Mouse (Mus musculus): ENCODE measurements around the gene Steap3. TPM values are rescaled to one million over a fixed set of nuclear protein-coding genes. Genes with fewer than 3 reads are reported as not detected.
A peak's percentile ranks its signal among the peaks of the same experiment; 100 is the strongest.
"Not testable (repeated sequence)": the region's sequence is repeated elsewhere in the genome, so short reads cannot be mapped to it uniquely, and the experiment has no call there.

Gene Steap3
- polyA plus RNA-seq, 1 experiment = 42.7 TPM

- H3K79me2 ChIP-seq (ENCODE audit: control insufficient read depth, insufficient read depth) = no peaks in the 10 kb centered on the region
- H3K36me3 ChIP-seq (ENCODE audit: control insufficient read depth, insufficient read depth) = no peaks in the 10 kb centered on the region
- H3K4me3 ChIP-seq (ENCODE audit: insufficient read depth, poor library complexity, severe bottlenecking) = no peak overlapping the region
- H3ac ChIP-seq (ENCODE audit: control insufficient read depth, insufficient read length, low read depth) = no peak overlapping the region
- no peak for TF ChIP-seq MAX (IDR thresholded peaks at IDR 0.05)
- no peak for TF ChIP-seq USF1 (IDR thresholded peaks at IDR 0.05; ENCODE audit: low read depth)
- no peak for TF ChIP-seq FOSL1 (IDR thresholded peaks at IDR 0.05; ENCODE audit: insufficient read depth, low read length, poor library complexity, severe bottlenecking)
- no peak for TF ChIP-seq CEBPB (IDR thresholded peaks at IDR 0.05; ENCODE audit: low read depth)
- no peak for TF ChIP-seq CTCF (IDR thresholded peaks at IDR 0.05; ENCODE audit: control insufficient read depth, insufficient read depth, insufficient read length)
- TF ChIP-seq MYOD1 (IDR thresholded peaks at IDR 0.05; ENCODE audit: control insufficient read depth, insufficient read length, low read depth) = no peak
- TF ChIP-seq MYOG (IDR thresholded peaks at IDR 0.05; ENCODE audit: control insufficient read depth, extremely low read depth, insufficient read length) = no peak
- H3K79me3 ChIP-seq (ENCODE audit: low read depth) = no peaks in the 10 kb centered on the region
- H3K27me3 ChIP-seq (ENCODE audit: control insufficient read depth, insufficient read depth, insufficient read length) = no peaks in the 10 kb centered on the region
Observed at GRCm38 (mm10) chr1:120291709-120292108, 19.2 kb upstream of the Steap3 start.

DNA sequence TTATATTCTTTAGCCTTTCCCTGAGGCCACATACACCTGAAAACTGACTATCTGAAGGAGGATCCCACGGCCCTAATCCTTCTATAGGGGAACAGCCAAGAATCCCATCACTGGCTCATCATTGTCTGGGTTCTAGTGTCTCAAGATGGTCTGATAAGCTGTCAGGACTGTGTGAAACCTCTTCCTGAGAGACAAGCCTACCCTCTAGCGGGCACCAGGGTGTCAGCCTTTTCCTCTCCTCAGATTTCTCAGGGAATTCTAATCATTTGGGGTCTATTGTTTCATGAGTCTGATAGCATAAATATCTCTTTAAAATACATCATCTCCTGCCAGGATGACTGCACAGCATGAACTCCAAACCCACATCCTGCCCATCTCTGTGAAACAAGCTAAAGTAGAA lies 17.3 kb upstream of the Steap3 start:
- no peaks in the 10 kb centered on the region for H3K36me3 ChIP-seq (ENCODE audit: control insufficient read depth, insufficient read depth)
- TF ChIP-seq CEBPB (IDR thresholded peaks at IDR 0.05; ENCODE audit: low read depth) (no peak), CTCF (IDR thresholded peaks at IDR 0.05; ENCODE audit: control insufficient read depth, insufficient read depth, insufficient read length) (peak; percentile 52), MAX (IDR thresholded peaks at IDR 0.05) (no peak)
- H3K79me3 ChIP-seq (ENCODE audit: low read depth) = no peaks in the 10 kb centered on the region
- H3K79me2 ChIP-seq (ENCODE audit: control insufficient read depth, insufficient read depth) = no peaks in the 10 kb centered on the region
- H3K4me3 ChIP-seq (ENCODE audit: insufficient read depth, poor library complexity, severe bottlenecking) = no peak overlapping the region
- H3ac ChIP-seq (ENCODE audit: control insufficient read depth, insufficient read length, low read depth) = no peak overlapping the region
- no peaks in the 10 kb centered on the region for H3K27me3 ChIP-seq (ENCODE audit: control insufficient read depth, insufficient read depth, insufficient read length)

DNA sequence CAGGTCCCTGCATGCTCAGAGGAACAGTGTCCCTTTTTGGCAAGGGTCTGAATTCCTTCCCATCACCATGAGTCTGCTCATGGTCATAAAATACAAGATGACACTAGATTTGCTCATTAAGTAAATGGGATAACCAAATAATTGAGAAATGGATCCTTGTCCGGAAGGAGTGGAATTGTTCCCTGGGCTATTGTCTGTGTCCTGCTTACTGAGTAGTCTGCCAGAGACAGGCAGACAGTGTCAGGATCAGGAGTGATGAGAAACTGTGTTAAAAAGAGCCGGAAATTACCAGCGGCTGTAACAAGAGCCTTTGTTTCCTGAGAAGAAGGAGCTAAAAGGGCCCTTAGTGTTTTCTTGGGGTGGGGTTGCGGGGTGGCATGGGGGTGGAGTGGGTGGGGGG lies 15.2 kb upstream of the Steap3 start:
- Histone ChIP-seq H3ac (ENCODE audit: control insufficient read depth, insufficient read length, low read depth) (no peak overlapping the region), H3K79me2 (ENCODE audit: control insufficient read depth, insufficient read depth) (no peaks in the 10 kb centered on the region), H3K4me3 (ENCODE audit: insufficient read depth, poor library complexity, severe bottlenecking) (no peak overlapping the region), H3K79me3 (ENCODE audit: low read depth) (no peaks in the 10 kb centered on the region), H3K27me3 (ENCODE audit: control insufficient read depth, insufficient read depth, insufficient read length) (no peaks in the 10 kb centered on the region), H3K36me3 (ENCODE audit: control insufficient read depth, insufficient read depth) (no peaks in the 10 kb centered on the region)
- TF ChIP-seq CEBPB (IDR thresholded peaks at IDR 0.05; ENCODE audit: low read depth) (no peak), FOSL1 (IDR thresholded peaks at IDR 0.05; ENCODE audit: insufficient read depth, low read length, poor library complexity, severe bottlenecking) (no peak), MYOD1 (IDR thresholded peaks at IDR 0.05; ENCODE audit: control insufficient read depth, insufficient read length, low read depth) (no peak), CTCF (IDR thresholded peaks at IDR 0.05; ENCODE audit: control insufficient read depth, insufficient read depth, insufficient read length) (no peak), USF1 (IDR thresholded peaks at IDR 0.05; ENCODE audit: low read depth) (no peak), MAX (IDR thresholded peaks at IDR 0.05) (no peak), MYOG (IDR thresholded peaks at IDR 0.05; ENCODE audit: control insufficient read depth, extremely low read depth, insufficient read length) (no peak)

- not testable (repeated sequence) for H3K79me2 ChIP-seq (ENCODE audit: control insufficient read depth, insufficient read depth); H3K27me3 ChIP-seq (ENCODE audit: control insufficient read depth, insufficient read depth, insufficient read length); H3K4me3 ChIP-seq (ENCODE audit: insufficient read depth, poor library complexity, severe bottlenecking); H3K36me3 ChIP-seq (ENCODE audit: control insufficient read depth, insufficient read depth); H3ac ChIP-seq (ENCODE audit: control insufficient read depth, insufficient read length, low read depth); H3K79me3 ChIP-seq (ENCODE audit: low read depth)
Observed at GRCm38 (mm10) chr1:120276058-120276457, 3.6 kb upstream of the Steap3 start.

DNA sequence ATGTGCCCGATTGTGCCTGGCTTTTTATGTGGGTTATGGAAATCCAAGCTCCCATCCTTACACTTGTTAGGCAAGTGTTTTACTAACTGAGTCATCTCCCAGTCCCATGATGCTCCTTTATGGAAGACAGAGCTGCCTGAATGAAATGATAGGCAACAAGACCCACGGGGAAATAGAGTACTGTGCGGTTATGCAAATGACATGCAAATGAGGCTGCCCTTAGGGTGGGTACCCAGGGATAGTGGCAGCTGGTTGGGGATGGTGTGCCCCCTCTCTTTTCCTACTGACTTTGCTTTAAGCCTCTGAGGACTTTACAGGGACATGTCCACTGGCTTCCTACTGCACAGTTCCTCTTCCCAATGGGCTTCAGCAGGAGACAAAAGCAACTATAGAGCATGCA lies 2.7 kb upstream of the Steap3 start:
- Histone ChIP-seq H3K79me3 (ENCODE audit: low read depth) (no peaks in the 10 kb centered on the region), H3K4me3 (ENCODE audit: insufficient read depth, poor library complexity, severe bottlenecking) (no peak overlapping the region), H3K36me3 (ENCODE audit: control insufficient read depth, insufficient read depth) (no peaks in the 10 kb centered on the region), H3K27me3 (ENCODE audit: control insufficient read depth, insufficient read depth, insufficient read length) (no peaks in the 10 kb centered on the region), H3K79me2 (ENCODE audit: control insufficient read depth, insufficient read depth) (no peaks in the 10 kb centered on the region), H3ac (ENCODE audit: control insufficient read depth, insufficient read length, low read depth) (no peak overlapping the region)
- TF ChIP-seq FOSL1 (IDR thresholded peaks at IDR 0.05; ENCODE audit: insufficient read depth, low read length, poor library complexity, severe bottlenecking) = no peak
- TF ChIP-seq USF1 (IDR thresholded peaks at IDR 0.05; ENCODE audit: low read depth) = no peak
- no peak for TF ChIP-seq CEBPB (IDR thresholded peaks at IDR 0.05; ENCODE audit: low read depth)
- no peak for TF ChIP-seq CTCF (IDR thresholded peaks at IDR 0.05; ENCODE audit: control insufficient read depth, insufficient read depth, insufficient read length)
- TF ChIP-seq MAX (IDR thresholded peaks at IDR 0.05) = no peak
- no peak for TF ChIP-seq MYOG (IDR thresholded peaks at IDR 0.05; ENCODE audit: control insufficient read depth, extremely low read depth, insufficient read length)
- no peak for TF ChIP-seq MYOD1 (IDR thresholded peaks at IDR 0.05; ENCODE audit: control insufficient read depth, insufficient read length, low read depth)

DNA sequence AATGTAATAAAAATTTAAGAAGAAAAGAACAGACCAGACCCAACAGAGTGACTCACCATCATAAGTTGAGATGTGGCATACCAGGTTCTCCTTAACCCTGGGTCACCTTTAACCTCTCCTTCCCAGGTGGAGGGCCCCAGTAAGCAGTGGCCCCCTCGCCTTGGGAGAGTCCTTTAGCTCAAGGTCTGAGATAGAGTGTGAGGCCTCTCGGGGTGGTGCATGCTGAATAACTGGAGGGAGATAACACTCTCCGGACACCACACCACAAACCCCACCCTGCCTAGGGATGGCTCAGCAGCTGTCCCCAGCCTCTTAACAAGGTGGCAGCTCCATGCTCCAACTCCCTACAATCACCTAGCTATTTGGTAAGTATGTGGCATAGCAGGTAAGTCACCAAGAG lies 1.6 kb downstream of the Steap3 start:
- no peak for TF ChIP-seq MAX (IDR thresholded peaks at IDR 0.05)
- TF ChIP-seq CEBPB (IDR thresholded peaks at IDR 0.05; ENCODE audit: low read depth) = no peak
- no peak for TF ChIP-seq MYOD1 (IDR thresholded peaks at IDR 0.05; ENCODE audit: control insufficient read depth, insufficient read length, low read depth)
- TF ChIP-seq CTCF (IDR thresholded peaks at IDR 0.05; ENCODE audit: control insufficient read depth, insufficient read depth, insufficient read length) = no peak
- no peak for TF ChIP-seq FOSL1 (IDR thresholded peaks at IDR 0.05; ENCODE audit: insufficient read depth, low read length, poor library complexity, severe bottlenecking)
- TF ChIP-seq MYOG (IDR thresholded peaks at IDR 0.05; ENCODE audit: control insufficient read depth, extremely low read depth, insufficient read length) = no peak
- TF ChIP-seq USF1 (IDR thresholded peaks at IDR 0.05; ENCODE audit: low read depth) = no peak
- Histone ChIP-seq H3K4me3 (ENCODE audit: insufficient read depth, poor library complexity, severe bottlenecking) (no peak overlapping the region), H3ac (ENCODE audit: control insufficient read depth, insufficient read length, low read depth) (no peak overlapping the region), H3K79me3 (ENCODE audit: low read depth) (no peaks in the 10 kb centered on the region), H3K36me3 (ENCODE audit: control insufficient read depth, insufficient read depth) (no peaks in the 10 kb centered on the region), H3K27me3 (ENCODE audit: control insufficient read depth, insufficient read depth, insufficient read length) (no peaks in the 10 kb centered on the region), H3K79me2 (ENCODE audit: control insufficient read depth, insufficient read depth) (no peaks in the 10 kb centered on the region)

All from C2C12 (cell line).